Mouse (Mus musculus): Measurements from ENCODE around the gene Boc. TPM values are rescaled to one million over a fixed set of nuclear protein-coding genes. Genes with fewer than 3 reads are reported as not detected.
A peak's percentile ranks its signal among the peaks of the same experiment; 100 is the strongest.

Boc gene
- polyA plus RNA-seq, 1 experiment from 2014 or later: 11.5 TPM

DNA sequence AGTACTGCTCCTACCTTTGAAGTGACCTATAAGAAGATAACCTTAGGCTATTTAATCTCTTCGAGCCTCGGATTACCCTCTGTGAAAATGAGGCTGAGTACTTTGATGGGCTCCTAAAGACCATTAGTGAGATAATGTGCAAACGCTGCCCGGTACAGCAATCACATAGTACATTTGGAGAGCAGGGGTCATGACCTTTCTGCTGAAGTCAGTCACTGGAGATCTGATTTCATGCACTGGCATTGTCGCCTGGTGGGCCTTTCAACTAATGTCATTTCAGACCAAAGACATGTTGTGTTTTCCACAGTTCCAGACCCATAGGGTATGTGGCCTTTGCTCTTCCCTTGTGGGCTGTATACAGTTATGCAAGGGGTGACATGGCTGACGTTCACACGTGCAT, 24.6 kb downstream of the Boc start:
- H3K4me1 ChIP-seq (ENCODE audit: control insufficient read depth, insufficient read depth, low read length): peaks cover 64% of the 10 kb centered on the region
- 56% methylated on average over 7 of the region's 7 CpGs for WGBS
- no peak overlapping the region for H3K4me3 ChIP-seq (ENCODE audit: low read depth, low read length)
- no peaks in the 10 kb centered on the region for H3K27me3 ChIP-seq (replicated peaks; ENCODE audit: control insufficient read depth, insufficient read depth, low read length)
- H3K9ac ChIP-seq (ENCODE audit: low read length): no peak overlapping the region
- 0 out of 2 replicates have a peak, but pooled peaks cover 2% of the 10 kb centered on the region for H3K36me3 ChIP-seq (ENCODE audit: control insufficient read depth, insufficient read depth, low read length)
- H3K4me2 ChIP-seq (ENCODE audit: low read length): peak overlapping the region; percentile 39; the same call in 1 of the 2 replicates
- DNase-seq (ENCODE audit: low spot score) (no peak), ATAC-seq (no peak)
- H3K9me3 ChIP-seq (replicated peaks; ENCODE audit: control insufficient read depth, low read length): no peaks in the 10 kb centered on the region
- peak overlapping the region; percentile 68; the same call in 1 of the 2 replicates for H3K27ac ChIP-seq (ENCODE audit: low read depth, low read length)

DNA sequence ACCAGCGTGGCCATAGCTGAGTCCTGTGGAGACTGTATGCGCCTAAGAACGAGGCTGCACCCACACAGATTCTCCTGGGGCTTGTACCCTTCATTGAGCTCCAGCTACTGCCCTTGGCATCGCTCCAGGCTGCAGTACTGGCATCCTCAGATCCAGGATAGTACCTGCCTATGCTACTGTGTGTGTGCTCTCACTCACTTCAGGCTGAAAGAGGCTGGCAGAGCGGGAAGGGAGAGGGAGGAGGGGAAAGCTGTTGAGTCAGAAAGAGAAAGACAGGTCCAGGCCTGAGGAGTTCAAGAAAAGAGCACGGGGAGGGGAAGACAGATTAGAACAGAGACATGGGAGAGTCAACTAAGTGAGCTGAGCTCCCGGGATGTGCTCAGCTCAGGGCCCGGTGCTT, 25.2 kb downstream of the Boc start:
- no peaks in the 10 kb centered on the region for H3K27me3 ChIP-seq (replicated peaks; ENCODE audit: control insufficient read depth, insufficient read depth, low read length)
- ATAC-seq: no peak
- 31% methylated on average over 8 of the region's 8 CpGs for WGBS
- peak overlapping the region; percentile 68 for H3K27ac ChIP-seq (ENCODE audit: low read depth, low read length)
- peak overlapping the region; percentile 18; the same call in 1 of the 2 replicates for H3K9ac ChIP-seq (ENCODE audit: low read length)
- H3K4me2 ChIP-seq (ENCODE audit: low read length): peak overlapping the region; percentile 39
- H3K4me1 ChIP-seq (ENCODE audit: control insufficient read depth, insufficient read depth, low read length): peaks cover 65% of the 10 kb centered on the region
- 0 out of 2 replicates have a peak, but pooled peaks cover 2% of the 10 kb centered on the region for H3K36me3 ChIP-seq (ENCODE audit: control insufficient read depth, insufficient read depth, low read length)
- no peak overlapping the region for H3K4me3 ChIP-seq (ENCODE audit: low read depth, low read length)
- H3K9me3 ChIP-seq (replicated peaks; ENCODE audit: control insufficient read depth, low read length): no peaks in the 10 kb centered on the region
- DNase-seq (ENCODE audit: low spot score): no peak

DNA sequence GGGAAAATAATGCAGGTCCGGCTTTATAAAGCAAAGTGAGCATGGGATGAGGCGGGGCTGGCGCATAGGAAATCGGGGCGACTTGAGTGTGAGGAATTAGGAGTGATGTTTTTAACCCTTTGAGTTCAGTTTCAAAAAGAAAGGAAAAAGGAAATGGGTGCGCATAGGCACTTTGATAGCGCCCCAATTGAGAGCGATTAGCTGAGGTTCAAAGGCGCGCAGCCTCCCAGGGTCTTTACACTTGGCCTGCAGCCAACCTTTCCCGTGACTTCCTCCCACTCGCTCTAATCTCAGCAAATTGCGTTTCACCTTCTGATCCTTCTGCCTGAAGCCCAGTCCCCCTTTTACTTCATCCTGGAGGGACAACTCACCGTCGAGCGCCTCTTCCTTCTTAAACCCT, 25.8 kb downstream of the Boc start:
- Histone ChIP-seq H3K4me1 (ENCODE audit: control insufficient read depth, insufficient read depth, low read length) (peaks cover 66% of the 10 kb centered on the region), H3K4me2 (ENCODE audit: low read length) (peak overlapping the region; percentile 39), H3K27me3 (replicated peaks; ENCODE audit: control insufficient read depth, insufficient read depth, low read length) (no peaks in the 10 kb centered on the region), H3K27ac (ENCODE audit: low read depth, low read length) (peak overlapping the region; percentile 68), H3K9me3 (replicated peaks; ENCODE audit: control insufficient read depth, low read length) (no peaks in the 10 kb centered on the region), H3K9ac (ENCODE audit: low read length) (peak overlapping the region; percentile 33; the same call in 1 of the 2 replicates), H3K4me3 (ENCODE audit: low read depth, low read length) (peak overlapping the region; percentile 5; the same call in 1 of the 2 replicates), H3K36me3 (ENCODE audit: control insufficient read depth, insufficient read depth, low read length) (0 out of 2 replicates have a peak, but pooled peaks cover 2% of the 10 kb centered on the region)
- ATAC-seq (no peak), DNase-seq (ENCODE audit: low spot score) (no peak)
- 25% methylated on average over 16 of the region's 16 CpGs for WGBS

DNA sequence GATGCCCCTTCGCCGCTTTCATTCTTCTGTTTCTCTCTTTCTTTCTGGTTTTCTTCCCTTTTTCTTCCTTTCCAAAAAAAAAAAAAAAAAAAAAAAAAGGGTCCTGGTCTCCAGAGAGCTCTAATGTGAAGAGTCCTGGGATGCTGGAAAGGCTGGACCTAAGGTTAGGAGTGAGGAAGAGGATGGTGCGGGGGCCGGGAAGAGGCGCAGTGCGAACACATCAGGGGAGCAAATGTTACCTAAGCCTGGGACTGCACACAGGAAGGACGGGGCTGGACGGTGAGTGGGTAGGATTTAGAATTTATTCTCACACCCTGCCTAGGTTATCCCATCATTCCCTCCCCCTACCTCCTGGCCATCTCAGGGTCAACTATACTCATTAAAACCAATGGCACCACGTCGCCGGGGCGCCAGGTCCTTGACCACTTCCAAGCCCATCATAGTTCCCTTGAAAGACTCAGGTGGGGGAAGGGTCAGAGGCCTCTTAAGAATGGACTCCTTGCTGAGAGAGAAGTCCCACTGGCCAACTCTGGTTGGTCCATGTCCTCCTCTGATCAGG, 27.4 kb downstream of the Boc start:
- ATAC-seq: peak; percentile 19
- H3K9me3 ChIP-seq (replicated peaks; ENCODE audit: control insufficient read depth, low read length): no peaks in the 10 kb centered on the region
- peaks cover 76% of the 10 kb centered on the region for H3K4me1 ChIP-seq (ENCODE audit: control insufficient read depth, insufficient read depth, low read length)
- no peaks in the 10 kb centered on the region for H3K36me3 ChIP-seq (ENCODE audit: control insufficient read depth, insufficient read depth, low read length)
- peak overlapping the region; percentile 24 for H3K4me3 ChIP-seq (ENCODE audit: low read depth, low read length)
- peak overlapping the region; percentile 56 for H3K4me2 ChIP-seq (ENCODE audit: low read length)
- no peak for DNase-seq (ENCODE audit: low spot score)
- H3K27me3 ChIP-seq (replicated peaks; ENCODE audit: control insufficient read depth, insufficient read depth, low read length): no peaks in the 10 kb centered on the region
- 1% methylated on average over 12 of the region's 12 CpGs for WGBS
- peak overlapping the region; percentile 96 for H3K27ac ChIP-seq (ENCODE audit: low read depth, low read length)
- peak overlapping the region; percentile 40 for H3K9ac ChIP-seq (ENCODE audit: low read length)

DNA sequence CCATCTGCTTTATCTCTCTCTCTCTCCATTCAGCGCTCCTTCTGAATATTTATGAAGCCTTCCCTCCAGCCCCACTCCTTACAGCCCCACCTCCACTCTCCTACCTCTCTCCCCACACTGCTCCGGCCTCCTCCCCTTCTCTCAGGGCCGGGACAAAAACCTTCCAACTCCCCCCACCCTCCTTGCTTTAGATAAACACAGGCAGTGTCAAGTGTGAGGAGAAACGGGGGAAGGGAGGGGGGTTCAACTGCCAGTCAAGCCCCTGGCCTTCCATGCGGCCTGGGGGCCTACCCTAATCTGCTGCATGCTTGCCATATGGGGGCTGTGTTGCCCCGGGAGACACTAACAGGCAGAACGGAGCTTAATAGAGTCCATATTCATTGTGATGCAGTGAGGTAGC, 27.9 kb downstream of the Boc start:
- Histone ChIP-seq H3K27ac (ENCODE audit: low read depth, low read length) (peak overlapping the region; percentile 96), H3K36me3 (ENCODE audit: control insufficient read depth, insufficient read depth, low read length) (no peaks in the 10 kb centered on the region), H3K27me3 (replicated peaks; ENCODE audit: control insufficient read depth, insufficient read depth, low read length) (no peaks in the 10 kb centered on the region), H3K4me2 (ENCODE audit: low read length) (peak overlapping the region; percentile 56), H3K9ac (ENCODE audit: low read length) (peak overlapping the region; percentile 40), H3K4me1 (ENCODE audit: control insufficient read depth, insufficient read depth, low read length) (peaks cover 80% of the 10 kb centered on the region), H3K4me3 (ENCODE audit: low read depth, low read length) (peak overlapping the region; percentile 24), H3K9me3 (replicated peaks; ENCODE audit: control insufficient read depth, low read length) (no peaks in the 10 kb centered on the region)
- DNase-seq (ENCODE audit: low spot score) (peak; percentile 97), ATAC-seq (peak; percentile 93)
- 2% methylated on average over 7 of the region's 7 CpGs for WGBS

DNA sequence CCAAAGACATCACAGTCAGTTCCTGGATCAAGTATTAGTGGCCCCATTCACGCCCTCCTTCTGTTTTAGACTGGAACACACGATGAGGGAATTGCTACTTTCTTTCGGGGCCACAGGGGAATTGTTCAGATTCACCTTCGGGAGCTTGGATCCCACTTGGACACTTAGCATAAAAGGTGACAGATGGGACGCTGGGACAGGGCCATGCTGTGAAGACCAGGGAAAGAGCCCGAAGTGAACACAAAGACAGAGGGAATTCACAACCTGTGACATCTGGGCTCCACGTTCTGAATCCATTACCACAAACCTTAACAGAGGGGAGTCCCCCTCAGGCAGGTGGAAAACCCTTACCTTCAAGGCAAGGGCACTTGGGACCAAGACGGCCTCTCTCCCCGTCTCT, 28.5 kb downstream of the Boc start:
- H3K4me2 ChIP-seq (ENCODE audit: low read length): peak overlapping the region; percentile 56
- 0% methylated on average over 9 of the region's 9 CpGs for WGBS
- H3K9ac ChIP-seq (ENCODE audit: low read length): peak overlapping the region; percentile 18; the same call in 1 of the 2 replicates
- no peaks in the 10 kb centered on the region for H3K27me3 ChIP-seq (replicated peaks; ENCODE audit: control insufficient read depth, insufficient read depth, low read length)
- peak overlapping the region; percentile 96 for H3K27ac ChIP-seq (ENCODE audit: low read depth, low read length)
- H3K4me1 ChIP-seq (ENCODE audit: control insufficient read depth, insufficient read depth, low read length): peaks cover 75% of the 10 kb centered on the region
- H3K36me3 ChIP-seq (ENCODE audit: control insufficient read depth, insufficient read depth, low read length): no peaks in the 10 kb centered on the region
- no peaks in the 10 kb centered on the region for H3K9me3 ChIP-seq (replicated peaks; ENCODE audit: control insufficient read depth, low read length)
- ATAC-seq: peak; percentile 45
- peak overlapping the region; percentile 4; the same call in 1 of the 2 replicates for H3K4me3 ChIP-seq (ENCODE audit: low read depth, low read length)
- DNase-seq (ENCODE audit: low spot score): peak; percentile 78

DNA sequence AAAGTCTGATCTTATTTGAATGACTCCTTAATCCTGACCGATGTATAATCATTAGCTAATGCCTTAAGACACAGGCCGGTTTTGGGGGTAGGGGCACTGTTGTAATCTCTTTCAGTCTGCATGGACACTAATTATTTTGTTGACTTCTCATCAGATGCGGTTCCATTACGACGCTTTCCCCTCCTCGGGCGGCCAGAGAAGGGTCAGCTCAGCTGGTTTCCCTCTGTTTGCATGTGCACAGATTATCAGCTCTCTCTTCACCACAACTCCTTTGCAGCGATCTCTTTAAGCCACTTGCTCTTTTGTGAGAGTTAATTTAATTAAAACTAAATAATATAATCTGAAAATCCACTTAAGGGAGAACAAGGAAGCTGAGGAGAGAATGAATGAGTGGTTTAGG, 29.0 kb downstream of the Boc start:
- no peak for ATAC-seq
- Histone ChIP-seq H3K36me3 (ENCODE audit: control insufficient read depth, insufficient read depth, low read length) (no peaks in the 10 kb centered on the region), H3K4me1 (ENCODE audit: control insufficient read depth, insufficient read depth, low read length) (peaks cover 79% of the 10 kb centered on the region), H3K27ac (ENCODE audit: low read depth, low read length) (peak overlapping the region; percentile 96), H3K9ac (ENCODE audit: low read length) (peak overlapping the region; percentile 18; the same call in 1 of the 2 replicates), H3K27me3 (replicated peaks; ENCODE audit: control insufficient read depth, insufficient read depth, low read length) (no peaks in the 10 kb centered on the region), H3K4me2 (ENCODE audit: low read length) (peak overlapping the region; percentile 56), H3K4me3 (ENCODE audit: low read depth, low read length) (0 out of 2 replicates have a peak overlapping the region, but pooled peaks have one; percentile 4), H3K9me3 (replicated peaks; ENCODE audit: control insufficient read depth, low read length) (no peaks in the 10 kb centered on the region)
- 2% methylated on average over 8 of the region's 8 CpGs for WGBS
- no peak for DNase-seq (ENCODE audit: low spot score)

DNA sequence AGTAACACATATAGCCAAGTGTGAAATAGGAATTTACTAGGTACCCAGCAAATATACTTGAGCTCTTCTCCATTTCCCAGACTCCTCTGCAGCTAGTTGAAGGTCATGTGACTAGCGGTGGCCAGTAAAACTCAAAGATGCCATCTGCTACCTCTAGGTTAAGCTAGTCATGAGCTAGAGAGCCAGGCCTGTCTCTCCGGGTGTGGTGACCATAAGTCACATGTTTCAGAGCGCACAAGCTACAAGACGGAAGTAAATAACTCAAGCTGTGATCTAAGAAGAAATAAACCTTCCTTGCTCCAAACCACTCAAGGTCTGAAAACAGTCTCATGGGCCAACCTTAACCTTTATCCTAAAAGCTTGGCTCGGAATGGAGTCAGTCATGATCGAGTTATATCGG, 29.7 kb downstream of the Boc start:
- Histone ChIP-seq H3K9me3 (replicated peaks; ENCODE audit: control insufficient read depth, low read length) (no peaks in the 10 kb centered on the region), H3K27ac (ENCODE audit: low read depth, low read length) (peak overlapping the region; percentile 96), H3K9ac (ENCODE audit: low read length) (no peak overlapping the region), H3K4me2 (ENCODE audit: low read length) (no peak overlapping the region), H3K27me3 (replicated peaks; ENCODE audit: control insufficient read depth, insufficient read depth, low read length) (no peaks in the 10 kb centered on the region), H3K4me1 (ENCODE audit: control insufficient read depth, insufficient read depth, low read length) (peaks cover 77% of the 10 kb centered on the region), H3K36me3 (ENCODE audit: control insufficient read depth, insufficient read depth, low read length) (no peaks in the 10 kb centered on the region), H3K4me3 (ENCODE audit: low read depth, low read length) (no peak overlapping the region)
- WGBS: 81% methylated on average over 7 of the region's 7 CpGs
- ATAC-seq (no peak), DNase-seq (ENCODE audit: low spot score) (no peak)

DNA sequence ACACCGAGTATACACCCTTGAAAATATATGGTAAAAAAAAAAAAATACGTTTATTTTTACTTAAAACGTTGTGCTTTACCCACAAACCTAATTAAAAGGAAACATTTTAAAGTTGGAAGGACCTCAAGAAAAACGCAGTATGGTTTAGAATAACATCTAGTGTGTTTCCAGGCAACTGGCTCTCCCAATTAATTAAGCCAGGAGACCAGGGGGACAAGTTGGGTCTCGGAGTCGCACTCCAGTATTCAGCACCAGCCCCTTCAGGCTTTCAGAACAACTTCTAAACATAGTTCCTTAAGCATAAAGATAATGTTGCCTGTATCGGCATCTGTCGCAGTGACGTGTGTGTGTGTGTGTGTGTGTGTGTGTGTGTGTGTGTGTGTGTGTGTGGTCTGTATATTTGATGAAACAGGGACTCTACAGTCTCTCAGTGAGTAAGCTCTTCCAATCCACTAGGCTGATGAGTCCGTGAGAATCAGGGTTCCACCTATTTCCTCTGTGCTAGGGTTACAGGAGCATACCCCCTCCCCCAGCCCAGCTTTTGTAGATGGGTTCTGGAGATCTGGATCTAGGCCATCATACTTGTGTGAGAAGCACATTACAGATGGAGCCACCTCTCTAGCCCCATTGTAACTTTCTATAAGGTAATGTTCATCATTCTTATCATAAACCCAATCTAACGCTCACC, 31.3 kb downstream of the Boc start:
- H3K27ac ChIP-seq (ENCODE audit: low read depth, low read length): peak overlapping the region; percentile 78
- 18% methylated on average over 11 of the region's 11 CpGs for WGBS
- peak overlapping the region; percentile 40; the same call in 1 of the 2 replicates for H3K4me2 ChIP-seq (ENCODE audit: low read length)
- H3K9ac ChIP-seq (ENCODE audit: low read length): no peak overlapping the region
- no peak overlapping the region for H3K4me3 ChIP-seq (ENCODE audit: low read depth, low read length)
- H3K9me3 ChIP-seq (replicated peaks; ENCODE audit: control insufficient read depth, low read length): no peaks in the 10 kb centered on the region
- no peak for ATAC-seq
- H3K4me1 ChIP-seq (ENCODE audit: control insufficient read depth, insufficient read depth, low read length): peaks cover 61% of the 10 kb centered on the region
- DNase-seq (ENCODE audit: low spot score): peak; percentile 68
- H3K36me3 ChIP-seq (ENCODE audit: control insufficient read depth, insufficient read depth, low read length): no peaks in the 10 kb centered on the region
- H3K27me3 ChIP-seq (replicated peaks; ENCODE audit: control insufficient read depth, insufficient read depth, low read length): no peaks in the 10 kb centered on the region

Data from forebrain, embryonic 14.5 days (tissue).